Mouse (Mus musculus): ENCODE measurements around the gene Fbxo9.
A peak's percentile ranks its signal among the peaks of the same experiment; 100 is the strongest.
"Not testable (repeated sequence)": the region's sequence is repeated elsewhere in the genome, so short reads cannot be mapped to it uniquely, and the experiment has no call there.

Gene Fbxo9

DNA sequence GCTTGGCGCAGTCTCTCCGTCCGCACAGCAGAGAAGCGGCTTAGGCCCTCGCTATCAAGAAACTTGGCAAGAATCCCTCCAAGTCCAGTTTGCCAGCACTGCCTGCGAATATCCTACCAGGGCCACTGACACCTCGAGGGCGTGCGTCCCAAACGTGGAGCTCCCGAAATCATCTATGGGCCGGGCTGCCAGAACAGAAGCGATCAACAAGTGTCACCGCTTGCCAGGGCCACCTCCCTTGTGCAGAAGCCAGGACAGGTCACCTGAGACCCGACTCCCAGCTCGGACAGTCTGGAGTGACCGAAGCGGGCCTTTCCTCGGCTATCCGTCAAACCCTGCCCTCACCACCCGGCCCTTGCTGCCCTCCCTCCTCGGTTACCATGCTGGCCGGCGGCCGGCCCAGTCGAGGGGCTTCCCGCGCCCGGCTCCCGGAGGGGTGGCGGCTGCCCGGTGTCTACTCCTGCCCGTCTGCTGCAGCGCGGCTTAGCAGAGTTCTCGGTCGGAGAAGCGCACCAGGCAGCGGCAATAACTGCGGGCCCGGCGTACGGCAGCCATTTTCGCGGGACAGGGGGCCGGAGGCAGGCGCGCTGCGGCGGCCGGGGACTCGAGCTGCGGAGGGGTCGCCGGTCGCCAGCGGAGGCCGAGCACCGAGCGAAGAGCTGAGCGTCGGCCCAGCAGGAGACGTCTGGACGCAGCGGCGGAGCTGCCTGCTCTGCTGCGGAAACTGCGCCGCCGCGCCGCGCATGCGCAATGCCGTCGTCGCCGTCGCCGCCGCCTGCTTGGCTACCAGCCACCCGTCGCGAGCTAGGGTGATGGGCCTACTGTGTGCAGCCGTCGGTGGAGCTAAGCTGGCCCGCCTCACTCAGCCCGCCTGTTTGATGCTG is 711 bp downstream of the Fbxo9 start:
- peak; percentile 84 for DNase-seq

DNA sequence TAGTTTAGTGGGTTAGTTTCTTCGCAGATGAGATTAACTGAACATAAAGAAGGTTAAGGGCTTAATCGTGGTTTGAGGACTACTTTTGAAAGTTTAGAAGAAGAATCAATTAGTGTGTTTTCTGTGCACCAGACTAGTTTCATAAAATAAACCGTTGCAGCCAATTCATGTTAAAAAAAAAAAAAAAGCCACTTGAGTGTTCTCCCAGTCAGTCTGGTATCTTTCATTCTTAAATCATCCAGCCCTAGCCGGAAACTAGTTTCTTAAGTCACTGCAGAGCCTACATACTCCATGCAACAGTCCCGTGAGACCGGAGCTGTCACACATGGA is 1.3 kb downstream of the Fbxo9 start:
- DNase-seq, result no peak

DNA sequence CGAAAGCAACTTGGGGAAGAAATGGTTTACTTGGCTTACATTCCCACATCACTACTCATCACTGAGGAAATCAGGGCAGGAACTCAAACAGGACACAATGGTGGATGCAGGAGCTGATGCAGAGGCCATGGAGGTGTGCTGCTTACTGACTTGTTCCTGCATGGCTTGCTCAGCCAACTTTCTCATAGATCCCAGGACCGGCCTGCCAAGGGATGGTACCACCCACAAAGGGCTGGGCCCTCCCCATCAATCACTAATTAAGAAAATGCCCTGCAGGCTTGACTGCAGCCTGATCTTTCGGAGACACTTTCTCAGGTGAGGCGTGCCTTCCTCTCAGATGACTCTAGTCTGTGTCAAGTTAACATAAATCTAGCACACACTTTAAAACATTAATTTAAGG is 2.0 kb downstream of the Fbxo9 start:
- no peak for DNase-seq

DNA sequence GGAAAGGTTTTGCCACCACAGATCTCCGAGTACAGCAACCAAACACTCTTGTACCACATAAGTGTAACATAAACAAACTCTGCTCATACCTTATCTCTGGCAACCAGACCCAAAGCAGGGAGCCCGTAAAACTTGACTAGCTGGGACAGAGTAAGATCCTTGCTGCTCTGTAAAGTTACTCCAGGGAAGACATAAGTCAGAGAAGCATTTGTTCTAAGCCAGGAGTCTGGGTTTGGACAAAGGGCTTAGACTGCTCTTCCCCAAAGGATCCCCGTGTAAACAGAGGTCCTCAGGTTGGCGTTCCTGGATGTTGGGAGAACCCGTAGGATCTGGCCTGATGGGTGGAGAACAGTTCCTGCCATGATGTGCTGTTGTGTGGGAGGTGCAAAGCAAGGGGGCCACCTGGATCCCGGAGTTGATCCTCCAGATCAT is 3.3 kb downstream of the Fbxo9 start:
- DNase-seq, result no peak

DNA sequence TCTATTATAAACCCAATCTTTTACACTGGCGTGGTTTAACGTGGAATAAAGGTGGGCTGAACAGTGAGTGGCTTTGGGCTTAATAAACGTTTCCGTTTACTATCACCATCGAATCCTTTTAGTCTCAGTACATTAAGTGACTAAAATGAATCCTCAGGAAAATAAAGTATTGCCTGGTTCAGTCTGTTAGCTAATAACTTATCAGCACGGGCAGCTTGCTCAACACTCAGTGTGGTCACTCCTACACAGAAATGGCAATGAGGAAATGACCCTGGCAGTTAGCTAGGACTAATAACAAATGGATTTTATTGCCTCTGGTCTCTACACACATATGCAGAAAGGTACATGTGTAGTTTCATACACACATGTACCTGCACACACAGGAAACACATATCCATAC is 3.9 kb downstream of the Fbxo9 start:
- DNase-seq, result no peak

DNA sequence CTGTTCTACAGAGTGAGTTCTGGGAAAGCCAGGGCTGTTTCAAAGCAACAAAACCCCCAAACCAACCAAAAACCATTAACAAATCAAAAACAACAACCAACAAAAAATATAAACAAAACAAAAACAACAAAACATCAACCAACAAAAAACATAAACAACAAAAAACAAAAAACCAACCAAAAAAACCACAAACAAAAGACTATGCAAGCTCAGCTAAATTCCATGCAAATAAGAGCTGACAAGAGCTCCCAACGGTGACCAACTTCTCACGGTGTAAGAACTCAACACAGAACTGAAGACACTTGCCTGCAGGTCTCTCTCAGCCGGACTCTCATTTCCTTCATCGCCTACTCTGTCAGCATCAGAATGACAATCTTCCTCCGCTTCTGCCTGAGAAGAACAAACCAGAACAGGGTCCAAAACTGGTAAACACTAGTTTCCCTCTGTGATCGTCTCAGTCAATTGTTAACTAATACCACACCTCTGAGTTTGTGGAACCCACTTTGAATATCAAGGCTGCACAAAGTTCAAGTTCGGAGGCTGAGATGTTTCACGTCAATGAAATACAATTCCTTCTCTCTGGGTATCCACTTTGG is 4.8 kb downstream of the Fbxo9 start:
- no peak for DNase-seq

DNA sequence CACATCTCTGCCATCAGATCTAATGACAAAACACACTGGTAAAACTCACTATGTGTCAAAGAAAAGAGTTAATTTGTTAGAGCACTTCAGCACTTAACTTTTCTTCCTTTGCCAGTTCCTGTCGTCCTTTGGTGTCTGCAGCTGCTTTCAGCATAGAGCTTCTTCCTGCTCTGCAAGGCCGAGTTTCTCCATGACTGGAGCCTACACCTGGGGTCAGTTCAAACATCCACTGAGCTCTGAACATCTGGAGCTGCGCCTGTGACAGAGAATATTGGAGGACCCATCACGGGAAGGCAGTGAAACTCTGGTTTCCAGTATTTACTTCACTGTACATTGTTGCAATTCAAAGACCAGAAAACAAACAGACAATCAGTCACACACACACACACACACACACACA is 7.4 kb downstream of the Fbxo9 start:
- no peak for DNase-seq

DNA sequence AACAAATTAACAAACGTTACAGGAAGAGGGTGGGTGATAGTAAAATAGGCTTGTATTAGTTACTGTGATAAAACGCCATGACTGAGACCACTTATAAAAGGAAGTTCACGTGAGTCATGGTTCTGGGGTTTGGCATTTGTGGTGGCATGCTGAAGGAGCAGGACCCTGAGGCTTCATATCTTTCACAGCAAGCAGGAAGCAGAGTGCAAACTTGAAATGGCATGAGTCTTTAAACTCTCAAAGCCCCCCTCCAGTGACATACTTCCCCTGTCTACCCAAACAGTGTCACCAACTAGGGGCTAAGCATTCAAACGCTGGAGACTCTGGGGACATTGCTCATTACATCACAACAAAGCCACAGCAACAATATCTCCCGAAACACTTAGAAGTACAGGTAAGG is 7.9 kb downstream of the Fbxo9 start:
- DNase-seq, result no peak

DNA sequence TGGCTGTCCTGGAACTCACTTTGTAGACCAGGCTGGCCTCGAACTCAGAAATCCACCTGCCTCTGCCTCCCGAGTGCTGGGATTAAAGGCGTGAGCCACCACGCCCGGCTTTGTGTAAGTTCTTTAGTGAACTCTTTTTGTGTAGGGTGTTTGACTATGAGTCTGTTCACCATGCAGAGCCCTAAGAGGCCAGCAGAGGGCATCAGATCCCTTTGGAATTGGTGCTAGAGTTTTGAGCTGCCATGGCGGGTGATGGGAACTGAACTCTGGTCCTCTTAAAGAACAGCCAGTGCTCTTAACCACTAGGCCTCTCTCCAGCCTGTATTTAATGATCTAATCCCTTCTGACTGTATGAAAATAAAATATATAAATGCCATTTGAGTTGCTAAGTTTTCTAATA is 12.5 kb downstream of the Fbxo9 start:
- no peak for DNase-seq

DNA sequence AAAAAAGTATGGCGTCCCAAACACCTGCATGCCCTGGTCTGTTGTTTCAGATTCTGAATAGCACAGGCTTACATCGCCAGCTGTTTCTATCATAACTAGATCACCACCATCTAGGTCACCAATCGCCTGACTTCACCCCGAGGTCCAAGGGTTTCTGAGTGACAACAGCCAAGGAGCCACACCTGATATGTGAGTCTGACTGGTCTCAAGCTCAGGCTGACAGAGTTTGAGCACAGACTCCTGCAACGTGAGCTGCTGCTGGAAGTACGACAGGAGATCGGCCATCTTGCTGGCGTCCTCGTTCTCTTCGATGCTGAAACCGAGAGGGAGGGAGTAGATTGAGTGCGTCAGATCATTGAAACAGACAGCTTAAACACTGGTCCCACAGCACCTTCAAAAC is 13.2 kb downstream of the Fbxo9 start:
- no peak for DNase-seq

DNA sequence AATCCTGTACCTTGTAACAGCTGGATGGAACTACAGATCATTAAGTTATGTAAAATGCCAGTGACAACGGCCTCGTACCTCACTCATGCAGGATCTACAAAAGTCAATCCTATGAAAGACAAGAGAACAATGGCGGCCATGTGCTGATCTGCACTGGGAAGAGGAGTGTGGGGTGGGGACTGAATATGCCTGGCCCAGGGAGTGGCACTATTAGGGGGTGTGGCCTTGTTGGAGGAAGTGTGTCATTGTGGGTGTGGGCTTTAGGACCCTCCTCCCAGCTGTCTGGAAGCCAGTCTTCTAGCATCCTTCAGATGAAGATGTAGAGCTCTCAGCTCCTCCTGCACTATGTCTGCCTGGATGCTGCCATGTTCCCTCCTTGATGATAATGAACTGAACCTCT is 18.3 kb downstream of the Fbxo9 start:
- no peak for DNase-seq

DNA sequence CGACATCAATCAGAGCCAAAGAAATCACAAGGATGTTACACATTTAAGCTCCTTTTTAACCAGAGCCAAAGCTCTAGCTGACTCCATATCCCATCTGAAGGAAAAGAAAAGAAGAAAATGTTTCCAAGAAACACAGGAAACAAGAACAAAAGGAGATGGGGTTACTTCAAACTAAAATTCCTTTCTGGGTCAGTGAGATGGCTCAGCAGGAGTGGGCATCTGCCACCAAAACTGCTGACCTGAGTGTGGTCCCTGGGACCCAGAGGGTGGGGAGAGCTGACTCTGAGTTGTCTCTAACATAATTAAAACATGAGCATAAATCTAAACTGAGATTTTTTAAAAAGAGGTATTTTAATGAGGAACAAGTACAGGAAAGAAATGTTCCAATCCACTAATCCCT is 19.0 kb downstream of the Fbxo9 start:
- DNase-seq, result no peak

DNA sequence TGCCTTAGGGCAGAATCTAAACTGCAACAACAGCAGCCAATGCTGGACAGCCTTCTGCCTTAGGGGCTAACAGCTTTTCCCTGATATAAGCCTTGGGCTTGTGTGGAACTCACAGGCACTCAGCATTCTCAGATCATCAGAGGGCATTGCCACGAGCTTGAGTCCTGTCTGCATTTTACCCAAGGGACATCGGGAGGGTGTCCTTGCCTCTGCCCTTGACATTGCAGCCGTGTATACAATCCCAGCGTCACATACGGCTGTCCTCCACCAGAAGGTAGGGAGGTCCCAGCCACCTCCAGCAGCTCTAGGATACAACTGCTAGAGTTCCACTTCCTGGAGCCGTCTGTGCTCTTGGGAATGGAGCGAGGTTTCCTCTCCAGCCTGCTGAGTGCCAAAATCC is 19.9 kb downstream of the Fbxo9 start:
- no peak for DNase-seq

DNA sequence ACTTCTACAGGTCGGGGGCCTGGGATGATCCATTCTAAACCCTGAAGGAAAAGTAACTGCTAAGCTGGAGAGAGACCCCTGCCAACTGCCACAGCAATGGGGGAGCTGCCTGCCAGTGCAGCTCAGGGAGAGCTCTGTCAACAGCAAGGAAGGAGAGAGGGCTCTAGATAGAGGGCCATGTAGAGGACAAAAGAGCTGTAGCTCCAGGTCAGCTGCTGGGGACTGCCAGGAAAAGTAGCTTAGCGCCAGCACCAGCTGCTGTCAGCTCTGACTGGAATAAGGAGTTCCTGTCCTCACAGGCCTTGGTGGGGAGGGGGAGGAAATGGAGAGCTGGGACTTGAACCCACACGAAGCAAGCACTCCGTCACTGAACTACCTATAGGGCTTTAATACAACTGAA is 20.3 kb downstream of the Fbxo9 start:
- DNase-seq, result no peak

DNA sequence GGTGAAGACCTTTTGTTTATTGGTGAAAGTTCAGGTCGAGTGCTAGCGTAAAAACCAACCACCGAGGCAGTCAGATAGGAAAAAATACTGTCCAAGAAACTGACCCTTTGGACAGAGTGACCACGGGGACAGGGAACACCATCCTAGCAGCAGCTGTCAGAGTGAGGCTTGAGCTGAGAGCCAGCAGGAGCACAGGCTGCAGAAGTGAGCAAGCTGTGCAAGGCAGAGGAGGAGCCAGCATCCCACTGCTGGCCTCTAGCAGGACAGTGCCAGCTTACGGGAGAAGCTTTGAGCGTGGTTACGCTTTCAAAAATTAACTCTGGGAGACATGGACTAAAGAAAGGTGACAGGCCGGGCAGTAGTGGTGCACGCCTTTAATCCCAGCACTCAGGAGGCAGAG is 21.1 kb downstream of the Fbxo9 start:
- no peak for DNase-seq

DNA sequence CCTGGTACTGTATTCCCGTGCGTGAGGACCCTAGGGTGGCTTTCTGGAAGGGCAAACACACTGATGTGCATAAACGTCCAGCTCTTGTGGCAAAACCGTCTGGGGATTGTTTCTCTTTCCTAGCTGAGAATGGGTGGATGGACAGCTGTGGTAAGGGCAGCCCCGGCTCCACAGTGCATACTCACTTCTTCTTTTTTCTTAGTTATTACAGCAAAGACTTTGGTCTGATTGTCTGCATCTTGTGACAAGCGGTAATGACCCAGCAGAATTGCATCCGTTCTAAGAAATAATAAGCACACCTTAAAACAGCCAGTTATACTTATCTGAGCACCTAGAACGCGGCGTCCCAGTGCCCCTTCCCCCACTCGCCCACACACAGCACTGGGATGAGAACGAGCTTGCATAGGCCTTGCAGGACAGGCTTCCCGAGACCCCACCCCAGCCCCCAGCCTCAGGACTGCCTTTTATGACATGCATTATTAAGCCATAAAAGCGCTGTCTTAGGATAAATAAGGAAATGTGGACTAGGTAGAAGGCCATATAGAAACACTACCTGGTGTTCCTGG is 23.1 kb downstream of the Fbxo9 start:
- DNase-seq, result no peak

DNA sequence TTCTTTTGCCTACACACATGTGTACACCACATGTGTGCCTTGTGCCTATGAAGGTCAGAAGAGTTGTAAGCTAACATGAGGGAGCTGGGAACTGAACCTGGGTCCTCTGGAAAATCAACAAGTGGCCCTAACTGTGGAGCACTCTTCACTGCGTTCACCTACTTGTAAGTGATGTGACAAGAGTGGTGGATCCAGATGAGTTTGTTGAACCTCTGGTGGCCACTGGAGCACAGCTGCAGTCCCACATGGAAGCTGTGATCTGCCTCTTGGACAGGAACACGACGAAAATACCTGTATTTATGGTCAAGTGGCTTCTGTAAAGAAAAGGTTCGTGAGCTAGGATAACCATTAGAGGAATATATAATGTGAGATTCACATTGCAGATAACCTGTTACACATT is 24.5 kb downstream of the Fbxo9 start:
- no peak for DNase-seq

DNA sequence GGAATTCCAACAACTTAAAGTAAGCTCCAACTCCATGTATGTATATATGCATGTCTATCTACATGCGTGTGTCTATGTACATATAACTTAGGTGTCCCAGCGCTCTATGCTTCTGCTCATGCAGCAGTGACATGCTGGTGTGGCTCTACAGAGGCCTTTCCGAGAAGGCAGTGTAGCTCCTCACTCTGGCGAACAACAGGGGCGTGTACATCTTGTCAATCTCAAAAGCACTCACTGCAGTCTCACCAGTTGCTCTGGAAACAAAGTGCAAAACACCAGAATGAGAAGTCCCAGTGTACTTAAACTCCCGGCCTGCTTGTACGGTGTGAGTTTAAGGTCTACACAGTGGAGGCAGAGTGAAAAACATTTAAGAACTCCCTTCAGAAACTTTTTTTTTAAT is 27.0 kb downstream of the Fbxo9 start:
- no peak for DNase-seq

DNA sequence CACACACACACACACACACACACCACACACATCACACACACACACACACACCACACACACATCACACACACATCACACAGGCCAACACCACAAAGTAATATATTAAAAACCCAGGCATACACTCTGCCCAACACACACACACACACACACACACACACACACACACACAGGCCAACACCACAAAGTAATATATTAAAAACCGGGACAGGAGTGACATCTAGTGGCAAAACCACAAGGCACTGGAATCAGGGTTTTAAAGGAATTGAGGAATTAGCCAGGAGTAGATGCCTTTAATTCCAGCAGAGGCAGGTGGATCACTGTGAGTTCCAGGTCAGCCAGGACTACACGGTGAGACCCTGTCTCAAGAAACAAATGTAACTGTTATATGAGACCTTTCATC is 30.6 kb downstream of the Fbxo9 start:
- DNase-seq, result no peak

DNA sequence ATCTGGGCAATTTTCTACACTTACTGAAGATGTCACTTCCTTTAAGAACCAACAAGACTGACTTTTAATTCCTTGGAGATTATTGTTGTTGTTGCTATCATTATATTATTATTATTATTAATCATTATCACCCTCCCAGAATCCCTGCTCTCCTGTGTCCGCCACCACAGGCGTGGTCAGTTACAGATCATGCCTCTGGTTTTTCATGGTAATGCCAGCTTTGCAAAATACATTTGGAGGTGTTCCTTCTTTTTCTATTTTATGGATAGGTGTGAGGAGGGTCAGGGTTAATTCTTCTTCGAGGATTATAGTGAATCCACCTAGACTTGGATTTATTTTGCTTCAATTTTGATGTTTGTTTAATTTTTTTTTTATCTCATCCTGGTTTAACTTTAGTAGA is 33.6 kb downstream of the Fbxo9 start:
- no peak for DNase-seq

DNA sequence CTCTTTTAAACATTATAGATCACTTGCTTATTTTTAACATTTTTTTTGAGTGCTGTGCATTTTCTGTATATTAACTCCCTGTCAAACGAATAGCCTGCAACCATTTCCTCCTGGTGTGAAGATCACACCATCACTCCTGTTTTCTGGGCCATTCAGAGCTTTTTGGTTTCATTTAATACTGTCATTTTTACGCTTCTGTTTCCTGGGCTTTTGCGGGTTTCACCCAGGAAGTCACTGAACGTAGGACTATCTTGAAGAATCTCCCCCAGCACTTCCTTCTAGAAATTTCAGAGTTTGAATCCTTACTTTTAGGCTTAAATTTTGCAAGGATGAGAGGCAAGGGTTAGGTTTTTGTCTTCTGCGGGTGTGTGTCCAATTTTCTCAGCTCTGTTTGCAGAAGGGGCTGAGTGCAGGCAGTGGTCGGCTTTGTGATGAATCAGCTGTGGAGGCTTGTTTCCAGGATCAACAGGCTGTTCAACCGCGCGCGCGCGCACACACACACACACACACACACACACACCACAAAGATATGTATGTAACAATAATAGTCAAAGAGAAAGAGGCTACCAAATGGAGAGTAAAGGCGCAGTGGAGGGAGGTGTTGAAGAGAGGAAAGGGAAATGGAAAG is 35.0 kb downstream of the Fbxo9 start:
- DNase-seq, result no peak

DNA sequence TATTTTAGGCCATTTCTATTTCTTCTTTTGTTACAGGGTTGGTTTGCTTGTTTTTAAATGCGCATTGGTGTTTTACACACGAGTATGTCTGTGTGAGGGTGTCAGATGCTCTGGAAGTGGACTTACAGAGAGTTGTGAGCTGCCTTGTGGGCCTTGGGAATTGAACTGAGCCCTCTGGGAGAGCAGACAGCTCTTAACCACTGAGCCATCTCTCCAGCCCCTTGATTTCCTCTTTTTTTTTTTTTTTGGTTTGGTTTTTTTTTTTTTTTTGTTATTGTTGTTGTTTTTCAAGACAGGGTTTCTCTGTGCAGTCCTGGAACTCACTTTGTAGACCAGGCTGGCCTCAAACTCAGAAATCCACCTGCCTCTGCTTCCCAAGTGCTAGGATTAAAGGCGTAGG is 35.6 kb downstream of the Fbxo9 start:
- DNase-seq, result not testable (repeated sequence)

DNA sequence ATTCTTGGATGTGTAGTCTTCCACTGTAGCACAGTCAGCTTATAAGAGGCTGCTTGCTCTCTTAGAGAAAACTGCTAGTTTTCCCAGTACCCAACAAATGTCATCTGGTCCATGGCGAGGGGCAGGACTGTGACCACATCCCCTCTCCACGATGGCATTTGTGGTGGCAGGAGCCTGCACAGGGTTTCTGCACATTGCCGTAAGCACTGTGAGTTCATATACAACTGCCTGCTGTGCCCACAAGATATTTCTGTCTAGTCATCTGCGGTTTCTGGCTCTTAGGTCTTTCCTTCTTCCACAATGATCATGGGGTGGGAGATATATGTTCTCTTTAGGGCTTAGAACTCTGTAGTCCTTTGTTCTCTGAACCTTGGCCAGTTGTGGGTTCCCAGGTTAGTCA is 37.2 kb downstream of the Fbxo9 start:
- no peak for DNase-seq

DNA sequence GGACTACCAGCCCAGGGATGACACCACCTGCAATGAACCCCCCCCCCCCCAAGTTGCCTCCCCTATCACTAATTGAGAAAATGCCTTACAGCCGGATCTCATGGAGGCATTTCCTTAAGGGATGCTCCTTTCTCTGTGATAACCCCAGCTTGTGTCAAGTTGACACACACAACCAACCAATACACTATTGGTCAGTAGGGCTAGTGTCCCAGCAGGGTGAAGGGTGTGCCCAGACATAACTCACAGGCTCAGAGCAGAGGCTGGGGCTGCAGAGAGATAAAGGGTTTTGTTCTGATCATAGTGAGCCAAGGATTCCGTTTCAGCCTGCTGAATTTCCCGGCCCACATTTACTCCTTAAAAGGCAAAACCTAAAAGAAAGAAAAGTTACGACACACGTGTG is 38.4 kb downstream of the Fbxo9 start:
- DNase-seq, result no peak
